10 mouse cellular contexts compared by ENCODE assay signal in genomic region chr3:25108997-25109396, GRCm38 (mm10). TPM values are rescaled to one million over a fixed set of nuclear protein-coding genes. Genes with fewer than 3 reads are reported as not detected.
DNase-seq lines count a peak whose midpoint lies in the region; ATAC-seq lines count a peak whose summit lies in the region.
"Had no signal": no experiment of that assay in that cellular context is flagged by ENCODE, and none has a peak within 500 bp of the region (broad histone marks: within the 10 kb centered on the region; RNA-seq: fewer than 3 reads in every experiment).

No protein-coding gene starts in this region.

- no peaks in the 10 kb centered on the region for H3K36me3 ChIP-seq in hindbrain, embryonic 13.5 days
- H3K36me3 ChIP-seq in hindbrain, embryonic 10.5 days: no peaks in the 10 kb centered on the region
- H3K36me3 ChIP-seq in neural tube, embryonic 11.5 days (ENCODE audit: control insufficient read depth, insufficient read depth, low read length): no peaks in the 10 kb centered on the region

- no peaks in the 10 kb centered on the region for H3K4me1 ChIP-seq in hindbrain, embryonic 13.5 days (replicated peaks)
- H3K4me1 ChIP-seq in hindbrain, embryonic 10.5 days (replicated peaks): no peaks in the 10 kb centered on the region
- H3K4me1 ChIP-seq in neural tube, embryonic 11.5 days (ENCODE audit: control insufficient read depth, insufficient read depth, low read length): no peaks in the 10 kb centered on the region

- DNase-seq in hindbrain, embryonic 10.5 days (ENCODE audit: low spot score): no peak
- peak; percentile 9 for DNase-seq in neural tube, embryonic 11.5 days (ENCODE audit: low spot score)
- no peak for DNase-seq in neural tube, embryonic 10.5 days (ENCODE audit: extremely low spot score, low spot score)
- peak; percentile 13 for DNase-seq in large intestine, adult 2 months (ENCODE audit: low read depth, low spot score)
- no peak for DNase-seq in cerebellum, adult 11-12 months
- no peak for DNase-seq in ovary, postnatal 14 days (ENCODE audit: low spot score)
- DNase-seq: kidney, adult 11 months had no signal

- no peaks in the 10 kb centered on the region for H3K9me3 ChIP-seq in hindbrain, embryonic 13.5 days
- H3K9me3 ChIP-seq in hindbrain, embryonic 10.5 days: no peaks in the 10 kb centered on the region
- no peaks in the 10 kb centered on the region for H3K9me3 ChIP-seq in neural tube, embryonic 11.5 days (ENCODE audit: control insufficient read depth, low read length)

- no peak overlapping the region for H3K4me3 ChIP-seq in hindbrain, embryonic 13.5 days
- no peak overlapping the region for H3K4me3 ChIP-seq in hindbrain, embryonic 10.5 days
- no peak overlapping the region for H3K4me3 ChIP-seq in neural tube, embryonic 11.5 days (ENCODE audit: low read depth, low read length)

- no peak overlapping the region for H3K27ac ChIP-seq in hindbrain, embryonic 13.5 days
- H3K27ac ChIP-seq in hindbrain, embryonic 10.5 days: no peak overlapping the region
- H3K27ac ChIP-seq in neural tube, embryonic 11.5 days (ENCODE audit: low read depth, low read length): no peak overlapping the region

- no peak overlapping the region for H3K4me2 ChIP-seq in hindbrain, embryonic 13.5 days
- no peak overlapping the region for H3K4me2 ChIP-seq in neural tube, embryonic 11.5 days (ENCODE audit: low read depth)

- H3K9ac ChIP-seq in hindbrain, embryonic 13.5 days: no peak overlapping the region
- no peak overlapping the region for H3K9ac ChIP-seq in neural tube, embryonic 11.5 days (ENCODE audit: low read length)

- 65% methylated on average over 3 of the region's 3 CpGs for WGBS in hindbrain, embryonic 13.5 days
- 71% methylated on average over 3 of the region's 3 CpGs for WGBS in hindbrain, embryonic 10.5 days
- WGBS in neural tube, embryonic 11.5 days: 63% methylated on average over 3 of the region's 3 CpGs
- WGBS in large intestine, adult 2 months: 17% methylated on average over 3 of the region's 3 CpGs

- no peaks in the 10 kb centered on the region for H3K27me3 ChIP-seq in hindbrain, embryonic 13.5 days
- H3K27me3 ChIP-seq in hindbrain, embryonic 10.5 days (ENCODE audit: insufficient read depth, poor library complexity, severe bottlenecking): no peaks in the 10 kb centered on the region
- no peaks in the 10 kb centered on the region for H3K27me3 ChIP-seq in neural tube, embryonic 11.5 days (ENCODE audit: control insufficient read depth, insufficient read depth, low read length)

- ATAC-seq in hindbrain, embryonic 13.5 days (ENCODE audit: low FRiP score): peak; percentile 49; the same call in 1 of the 2 replicates
- no peak for ATAC-seq in neural tube, embryonic 11.5 days (ENCODE audit: insufficient read depth, low FRiP score, low TSS enrichment)
- no peak for ATAC-seq in erythroblast, adult 5-6 weeks (replicated peaks; ENCODE audit: low FRiP score, poor library complexity, severe bottlenecking)

RNA-seq across cellular contexts. Expression of gene Naaladl2, which starts 35.1 kb away (rescaled TPM):
- polyA plus RNA-seq in hindbrain, embryonic 13.5 days (2015; fragmentation: Nextera tagmentation; extraction: Ambion mirVana): 0.44 and 0.65 TPM in 2 replicates
- polyA plus RNA-seq in hindbrain, embryonic 10.5 days (2016; fragmentation: Nextera tagmentation; extraction: Ambion mirVana): 0.50 and 1.4 TPM in 2 replicates
- 0.48 and 1.0 TPM in 2 replicates for polyA plus RNA-seq in neural tube, embryonic 11.5 days (2014; fragmentation: Nextera tagmentation; extraction: Ambion mirVana)
- polyA plus RNA-seq in large intestine, adult 2 months (2012; rRNA removed): 0.06 and 0.07 TPM in 2 replicates
- total RNA-seq in erythroblast, adult 5-6 weeks (2015; ENCODE audit: low replicate concordance): not detected in 2 replicates
- 0.14 TPM in 1 of 2 replicates, not detected in the other for total RNA-seq in erythroblast, adult 5-6 weeks (2017; ENCODE audit: low replicate concordance)
- total RNA-seq: megakaryocyte-erythroid progenitor cell, adult 5-6 weeks had no signal

Comparison
In these comparisons a context has a peak if more than half of its experiments do, and no peak if none do; other contexts are left out.
1. DNase-seq: peak in neural tube, embryonic 11.5 days (single experiment) and large intestine, adult 2 months (single experiment); none in hindbrain, embryonic 10.5 days (single experiment), neural tube, embryonic 10.5 days (single experiment), cerebellum, adult 11-12 months (single experiment) and ovary, postnatal 14 days (single experiment).